In genomic region chr9:78985184-78985864, GRCm38 (mm10) we compare ENCODE assay signal across 22 mouse cellular contexts.
"Had no signal": no experiment of that assay in that cellular context is flagged by ENCODE, and none has a peak within 500 bp of the region (broad histone marks: within the 10 kb centered on the region; RNA-seq: fewer than 3 reads in every experiment).

No protein-coding gene starts in this region.

- H3K27me3 ChIP-seq: heart, embryonic 13.5 days; heart, embryonic 15.5 days; hindbrain, embryonic 13.5 days; hindbrain, embryonic 15.5 days; limb, embryonic 13.5 days; limb, embryonic 15.5 days; liver, embryonic 12.5 days had no signal

- DNase-seq: gastrocnemius, postnatal 14 days; gastrocnemius, postnatal 36 days; heart, adult 11 months; heart, adult 2 months; heart, postnatal 4 days; layer of hippocampus, adult 9-11 months; layer of hippocampus, postnatal 36 days; left cerebral cortex, postnatal 4 days; lung, adult 18-20 months had no signal

- H3K9me3 ChIP-seq: heart, embryonic 13.5 days; heart, embryonic 15.5 days; hindbrain, embryonic 10.5 days; hindbrain, embryonic 13.5 days; hindbrain, embryonic 15.5 days; limb, embryonic 13.5 days; limb, embryonic 15.5 days; liver, embryonic 12.5 days had no signal

- H3K4me1 ChIP-seq: heart, embryonic 13.5 days; heart, embryonic 15.5 days; hindbrain, embryonic 10.5 days; hindbrain, embryonic 13.5 days; hindbrain, embryonic 15.5 days; limb, embryonic 13.5 days; limb, embryonic 15.5 days; liver, embryonic 12.5 days had no signal

- ATAC-seq: forebrain, embryonic 16.5 days; hindbrain, postnatal 0 days; intestine, embryonic 16.5 days; liver, embryonic 12.5 days had no signal

- H3K36me3 ChIP-seq: heart, embryonic 13.5 days; heart, embryonic 15.5 days; hindbrain, embryonic 10.5 days; hindbrain, embryonic 13.5 days; hindbrain, embryonic 15.5 days; limb, embryonic 13.5 days; limb, embryonic 15.5 days; liver, embryonic 12.5 days had no signal

- H3K9ac ChIP-seq: heart, embryonic 13.5 days; heart, embryonic 15.5 days; hindbrain, embryonic 13.5 days; hindbrain, embryonic 15.5 days; limb, embryonic 13.5 days; limb, embryonic 15.5 days; liver, embryonic 12.5 days; liver, embryonic 14.5 days had no signal

- H3K27ac ChIP-seq: heart, adult 2 months; heart, embryonic 13.5 days; heart, embryonic 15.5 days; hindbrain, embryonic 10.5 days; hindbrain, embryonic 13.5 days; hindbrain, embryonic 15.5 days; hindbrain, postnatal 0 days; limb, embryonic 13.5 days; limb, embryonic 15.5 days; liver, embryonic 12.5 days; liver, embryonic 14.5 days had no signal

- H3K4me3 ChIP-seq: heart, adult 2 months; heart, embryonic 13.5 days; heart, embryonic 15.5 days; hindbrain, embryonic 10.5 days; hindbrain, embryonic 13.5 days; hindbrain, embryonic 15.5 days; limb, embryonic 13.5 days; limb, embryonic 15.5 days; liver, embryonic 12.5 days had no signal

- H3K4me2 ChIP-seq: heart, embryonic 11.5 days; heart, embryonic 13.5 days; heart, embryonic 15.5 days; hindbrain, embryonic 13.5 days; hindbrain, embryonic 15.5 days; limb, embryonic 13.5 days; limb, embryonic 15.5 days; liver, embryonic 12.5 days had no signal
